In the genomic region with DNA sequence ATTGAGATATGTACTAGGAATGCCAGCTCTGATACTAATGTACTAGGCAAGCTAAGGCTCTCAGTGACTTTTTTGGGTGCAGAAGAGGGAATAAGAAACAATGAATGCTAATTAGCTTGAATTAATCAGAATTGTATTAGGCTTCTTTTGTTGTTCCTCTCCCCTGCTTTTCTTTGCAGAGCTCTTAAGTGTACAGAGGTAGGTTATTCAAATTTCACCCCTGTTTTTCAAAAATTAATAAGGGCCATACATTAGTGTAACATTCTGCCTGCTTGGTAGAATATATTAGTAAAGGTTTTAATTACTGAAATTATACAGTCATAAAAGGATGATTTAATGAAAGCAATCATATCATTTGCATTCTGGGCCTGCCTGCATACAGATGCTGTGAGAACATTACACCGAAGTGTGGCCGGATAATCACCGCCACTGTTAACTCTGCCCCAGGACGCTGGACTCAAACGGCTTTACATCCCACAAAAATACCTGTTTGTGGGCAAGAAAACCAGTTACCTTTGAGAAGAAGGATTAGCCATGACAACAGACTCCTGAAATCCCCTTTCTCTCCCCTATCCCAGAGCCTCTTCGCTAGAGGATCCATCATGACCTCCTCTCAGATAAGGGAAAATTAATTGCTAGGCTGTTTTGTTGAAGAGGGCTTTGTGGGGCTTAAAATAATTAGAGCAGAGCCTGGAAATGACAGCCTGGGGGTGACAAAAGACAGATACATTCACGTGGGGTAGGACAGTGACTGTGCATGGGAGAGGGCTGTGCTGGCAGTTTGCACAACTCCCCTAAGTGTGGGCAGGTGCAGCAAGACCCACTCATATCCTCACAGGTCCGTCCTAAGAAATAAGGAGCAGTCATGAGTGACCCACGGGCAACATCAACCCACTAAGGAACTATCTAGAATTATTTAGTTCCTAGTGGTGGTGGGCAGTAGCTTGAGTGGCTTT, we compare ENCODE assay signal across 26 mouse cellular contexts. TPM values are rescaled to one million over a fixed set of nuclear protein-coding genes. Genes with fewer than 3 reads are reported as not detected.
DNase-seq lines count a peak whose midpoint lies in the region; ATAC-seq and TF ChIP-seq lines count a peak whose summit lies in the region.
"Had no signal": no experiment of that assay in that cellular context is flagged by ENCODE, and none has a peak within 500 bp of the region (broad histone marks: within the 10 kb centered on the region; RNA-seq: fewer than 3 reads in every experiment).

No protein-coding gene starts in this region.

- H3K4me1 ChIP-seq in forebrain, embryonic 14.5 days (ENCODE audit: control insufficient read depth, insufficient read depth, low read length) = peaks cover 4% of the 10 kb centered on the region; the same call in 1 of the 2 replicates
- 0 out of 2 replicates have a peak, but pooled peaks cover 3% of the 10 kb centered on the region for H3K4me1 ChIP-seq in forebrain, embryonic 11.5 days (replicated peaks; ENCODE audit: control insufficient read depth, insufficient read depth, low read length)
- no peaks in the 10 kb centered on the region for H3K4me1 ChIP-seq in neural tube, embryonic 12.5 days
- no peaks in the 10 kb centered on the region for H3K4me1 ChIP-seq in hindbrain, postnatal 0 days (ENCODE audit: insufficient read depth, low read length)
- H3K4me1 ChIP-seq: limb, embryonic 13.5 days; liver, embryonic 13.5 days had no signal

- no peak for ATAC-seq in forebrain, embryonic 14.5 days
- ATAC-seq in forebrain, embryonic 11.5 days (replicated peaks; ENCODE audit: low FRiP score) = no peak
- 0 out of 2 replicates have a peak, but pooled peaks have one; percentile 48 for ATAC-seq in neural tube, embryonic 12.5 days (ENCODE audit: low FRiP score, low read depth)
- peak; percentile 58; the same call in 1 of the 2 replicates for ATAC-seq in hindbrain, postnatal 0 days
- ATAC-seq: activated CD4-positive, CD25-positive, alpha-beta regulatory T cell, adult 4 months had no signal

- TF ChIP-seq CTCF in hindbrain, postnatal 0 days (IDR thresholded peaks at IDR 0.05; ENCODE audit: low read depth) = no peak

- no peak overlapping the region for H3K4me2 ChIP-seq in forebrain, embryonic 14.5 days (ENCODE audit: low read length)
- H3K4me2 ChIP-seq in forebrain, embryonic 11.5 days (ENCODE audit: low read depth, low read length, severe bottlenecking) = no peak overlapping the region
- H3K4me2 ChIP-seq in neural tube, embryonic 12.5 days (replicated peaks) = no peak overlapping the region
- no peak overlapping the region for H3K4me2 ChIP-seq in hindbrain, postnatal 0 days (ENCODE audit: low read depth, low read length)
- H3K4me2 ChIP-seq: limb, embryonic 13.5 days; liver, embryonic 13.5 days; lung, embryonic 14.5 days had no signal

- no peaks in the 10 kb centered on the region for H3K9me3 ChIP-seq in forebrain, embryonic 14.5 days (replicated peaks; ENCODE audit: control insufficient read depth, low read length)
- no peaks in the 10 kb centered on the region for H3K9me3 ChIP-seq in forebrain, embryonic 11.5 days (ENCODE audit: control insufficient read depth, low read length)
- H3K9me3 ChIP-seq in neural tube, embryonic 12.5 days = no peaks in the 10 kb centered on the region
- no peaks in the 10 kb centered on the region for H3K9me3 ChIP-seq in hindbrain, postnatal 0 days (ENCODE audit: low read length)
- H3K9me3 ChIP-seq: heart, embryonic 10.5 days; limb, embryonic 13.5 days; liver, embryonic 13.5 days had no signal

- WGBS in forebrain, embryonic 14.5 days = 27% methylated on average over 9 of the region's 9 CpGs
- WGBS in forebrain, embryonic 11.5 days = 48% methylated on average over 9 of the region's 9 CpGs
- WGBS in neural tube, embryonic 12.5 days = 64% methylated on average over 9 of the region's 9 CpGs
- 62% methylated on average over 9 of the region's 9 CpGs for WGBS in hindbrain, postnatal 0 days

- H3K36me3 ChIP-seq in forebrain, embryonic 14.5 days (ENCODE audit: control insufficient read depth, insufficient read depth, low read length) = no peaks in the 10 kb centered on the region
- H3K36me3 ChIP-seq in forebrain, embryonic 11.5 days (ENCODE audit: control insufficient read depth, insufficient read depth, low read length) = no peaks in the 10 kb centered on the region
- H3K36me3 ChIP-seq in neural tube, embryonic 12.5 days = no peaks in the 10 kb centered on the region
- H3K36me3 ChIP-seq in hindbrain, postnatal 0 days (ENCODE audit: insufficient read depth, low read length) = no peaks in the 10 kb centered on the region
- H3K36me3 ChIP-seq: G1E; heart, embryonic 10.5 days; limb, embryonic 13.5 days; liver, embryonic 13.5 days had no signal

- no peak overlapping the region; the same call in 1 of the 2 replicates for H3K27ac ChIP-seq in forebrain, embryonic 14.5 days (ENCODE audit: low read depth, low read length)
- H3K27ac ChIP-seq in forebrain, embryonic 11.5 days (ENCODE audit: low read depth, low read length) = no peak overlapping the region
- no peak overlapping the region for H3K27ac ChIP-seq in neural tube, embryonic 12.5 days
- no peak overlapping the region for H3K27ac ChIP-seq in hindbrain, postnatal 0 days
- H3K27ac ChIP-seq: heart, embryonic 10.5 days; limb, embryonic 13.5 days; liver, embryonic 13.5 days had no signal

- H3K4me3 ChIP-seq in forebrain, embryonic 14.5 days (ENCODE audit: low read depth, low read length) = no peak overlapping the region
- no peak overlapping the region for H3K4me3 ChIP-seq in forebrain, embryonic 11.5 days (ENCODE audit: low read depth, low read length)
- no peak overlapping the region for H3K4me3 ChIP-seq in neural tube, embryonic 12.5 days
- H3K4me3 ChIP-seq in hindbrain, postnatal 0 days (ENCODE audit: low read length) = no peak overlapping the region
- H3K4me3 ChIP-seq: heart, embryonic 10.5 days; limb, embryonic 13.5 days; liver, embryonic 13.5 days had no signal

- DNase-seq in forebrain, embryonic 14.5 days (ENCODE audit: low spot score) = peak; percentile 22
- no peak for DNase-seq in forebrain, embryonic 11.5 days (ENCODE audit: low spot score)
- DNase-seq in neural tube, embryonic 10.5 days (ENCODE audit: extremely low spot score, low spot score) = no peak
- DNase-seq in hindbrain, postnatal 0 days (ENCODE audit: low spot score) = peak; percentile 9
- no peak for DNase-seq in kidney, postnatal 10 days
- DNase-seq in right cerebral cortex, postnatal 10 days (ENCODE audit: low spot score in 2 of 2) = no peak
- DNase-seq: adrenal gland, postnatal 36 days; cerebellum, adult 2 months; cerebellum, postnatal 36 days; heart, postnatal 14 days; kidney, adult 9 months; liver, embryonic 13.5 days; lung, embryonic 14.5 days; lung, postnatal 36 days; right cerebral cortex, postnatal 25 days; thymus, postnatal 36 days had no signal

- H3K9ac ChIP-seq in forebrain, embryonic 14.5 days (ENCODE audit: low read length) = no peak overlapping the region
- H3K9ac ChIP-seq in forebrain, embryonic 11.5 days (ENCODE audit: low read length) = no peak overlapping the region; the same call in 1 of the 2 replicates
- H3K9ac ChIP-seq in neural tube, embryonic 12.5 days = no peak overlapping the region
- no peak overlapping the region for H3K9ac ChIP-seq in hindbrain, postnatal 0 days (replicated peaks; ENCODE audit: low read length)
- H3K9ac ChIP-seq: limb, embryonic 13.5 days; liver, embryonic 13.5 days; lung, embryonic 14.5 days had no signal

- H3K27me3 ChIP-seq in forebrain, embryonic 14.5 days (replicated peaks; ENCODE audit: control insufficient read depth, insufficient read depth, low read length) = no peaks in the 10 kb centered on the region
- H3K27me3 ChIP-seq in forebrain, embryonic 11.5 days (ENCODE audit: control insufficient read depth, insufficient read depth, low read length) = no peaks in the 10 kb centered on the region
- H3K27me3 ChIP-seq in neural tube, embryonic 12.5 days (replicated peaks) = no peaks in the 10 kb centered on the region
- H3K27me3 ChIP-seq in hindbrain, postnatal 0 days (ENCODE audit: insufficient read depth, low read length) = no peaks in the 10 kb centered on the region
- H3K27me3 ChIP-seq: limb, embryonic 13.5 days; liver, embryonic 13.5 days had no signal

RNA-seq across cellular contexts. Expression of a gene that starts 49.3 kb away (rescaled TPM):
- polyA plus RNA-seq in forebrain, embryonic 14.5 days (2014; fragmentation: Nextera tagmentation; extraction: Ambion mirVana) = not detected in 2 replicates
- polyA plus RNA-seq in forebrain, embryonic 11.5 days (2014; fragmentation: Nextera tagmentation; extraction: Ambion mirVana) = not detected in 2 replicates
- not detected in 2 replicates for polyA plus RNA-seq in neural tube, embryonic 12.5 days (2016; fragmentation: Nextera tagmentation; extraction: Ambion mirVana)
- not detected in 2 replicates for total RNA-seq in hindbrain, postnatal 0 days (2014; rRNA removed)
- not detected in 2 replicates for polyA plus RNA-seq in hindbrain, postnatal 0 days (2015; fragmentation: Nextera tagmentation; extraction: Ambion mirVana)
- total RNA-seq: adrenal gland, postnatal 36 days; gastrocnemius, adult 18-20 months; heart, postnatal 14 days had no signal
- polyA plus RNA-seq: activated CD4-positive, CD25-positive, alpha-beta regulatory T cell, adult 4 months; cerebellum, adult 2 months; G1E; intestine, embryonic 14.5 days; large intestine, adult 2 months; limb, embryonic 13.5 days; liver, embryonic 13.5 days; lung, embryonic 14.5 days; spleen, adult 2 months; stomach, embryonic 14.5 days had no signal

Comparison
In these comparisons a context has a peak if more than half of its experiments do, and no peak if none do; other contexts are left out.
1. DNase-seq: peak in forebrain, embryonic 14.5 days (single experiment) and hindbrain, postnatal 0 days (single experiment); none in forebrain, embryonic 11.5 days (single experiment), neural tube, embryonic 10.5 days (single experiment), kidney, postnatal 10 days (single experiment) and right cerebral cortex, postnatal 10 days (0 of 2).
2. ATAC-seq: peak in neural tube, embryonic 12.5 days (single experiment) and hindbrain, postnatal 0 days (single experiment); none in forebrain, embryonic 14.5 days (single experiment) and forebrain, embryonic 11.5 days (single experiment).